Mouse (Mus musculus) heart, postnatal 0 days (tissue): ENCODE measurements at regions not wholly inside any gene's neighbourhood (a gene's known extent, or its start where the extent isn't known, plus 50 kb on each side); places are given as distances from the start of the nearest gene placed in this dataset.

ENCODE experiments used
- CTCF ChIP-seq: IDR thresholded peaks from 2 replicates; pipeline ENCODE4 v1.5.1; 2016; ENCODE audit warnings: antibody characterized with exemption, control low read depth, low read depth
- EP300 ChIP-seq: IDR thresholded peaks from 2 replicates; pipeline ENCODE4 v1.6.1; 2016; ENCODE audit warnings: antibody characterized with exemption, low read depth

DNA sequence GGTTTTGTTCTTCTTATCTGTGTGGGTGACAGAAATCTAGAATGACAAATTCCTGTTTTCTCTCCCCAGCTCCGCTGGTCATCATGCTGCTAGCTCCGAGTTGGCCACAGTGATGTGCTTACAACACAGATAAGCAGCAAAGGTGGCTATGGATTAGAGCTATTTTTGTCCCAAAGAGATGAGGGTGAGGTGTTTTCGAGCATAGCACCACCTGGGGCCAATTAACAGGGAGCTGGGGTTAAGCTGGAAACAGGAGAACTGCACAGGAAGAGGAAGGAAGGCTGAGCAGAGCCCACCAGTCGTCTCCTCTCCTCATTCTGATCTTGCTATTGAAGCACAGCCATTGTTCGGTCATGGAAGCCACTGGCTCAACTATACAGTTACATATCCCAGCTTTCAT is 92.3 kb upstream of the Map1b start:
- TF ChIP-seq CTCF (no peak), EP300 (no peak)
